ENCODE assay signal across 14 mouse cellular contexts in the genomic region with DNA sequence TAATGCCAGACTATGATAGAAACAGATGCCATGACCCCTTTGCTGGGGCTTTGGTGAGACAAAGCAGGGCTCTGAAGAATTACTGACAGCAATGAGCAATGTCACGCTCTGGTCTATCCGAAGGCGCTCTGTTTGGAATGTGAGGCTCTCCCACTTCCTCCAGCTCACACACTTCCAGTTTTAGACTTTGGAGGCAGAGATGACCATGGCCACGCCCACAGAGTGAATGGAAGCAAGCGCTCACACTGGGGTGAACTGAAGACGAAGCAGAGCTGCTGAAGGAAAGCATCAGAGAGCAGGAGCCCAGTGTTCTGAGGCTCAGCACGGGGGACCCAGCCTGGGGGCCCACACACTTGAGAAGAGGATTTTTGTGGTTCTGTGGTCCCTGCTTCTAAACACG. TPM values are rescaled to one million over a fixed set of nuclear protein-coding genes. Genes with fewer than 3 reads are reported as not detected.
A peak's percentile ranks its signal among the peaks of the same experiment; 100 is the strongest.
DNase-seq lines count a peak whose midpoint lies in the region; ATAC-seq and TF ChIP-seq lines count a peak whose summit lies in the region.
"Had no signal": no experiment of that assay in that cellular context is flagged by ENCODE, and none has a peak within 500 bp of the region (broad histone marks: within the 10 kb centered on the region; RNA-seq: fewer than 3 reads in every experiment).

No protein-coding gene starts in this region.

- no peak overlapping the region for H3K9ac ChIP-seq in lung, embryonic 14.5 days
- peak overlapping the region; percentile 13; the same call in 1 of the 2 replicates for H3K9ac ChIP-seq in intestine, embryonic 15.5 days
- no peak overlapping the region for H3K9ac ChIP-seq in stomach, embryonic 15.5 days
- H3K9ac ChIP-seq: forebrain, embryonic 15.5 days; limb, embryonic 15.5 days; midbrain, embryonic 12.5 days had no signal

- peak overlapping the region; percentile 21; the same call in 1 of the 2 replicates for H3K4me2 ChIP-seq in lung, embryonic 14.5 days
- H3K4me2 ChIP-seq in intestine, embryonic 15.5 days (replicated peaks) = peak overlapping the region; percentile 50
- H3K4me2 ChIP-seq in stomach, embryonic 15.5 days = peak overlapping the region; percentile 34
- H3K4me2 ChIP-seq: forebrain, embryonic 15.5 days; limb, embryonic 15.5 days; midbrain, embryonic 12.5 days had no signal

- no peak for TF ChIP-seq CTCF in lung, embryonic 14.5 days (IDR thresholded peaks at IDR 0.05; ENCODE audit: low read depth)

- ATAC-seq in cerebellum, adult (ENCODE audit: insufficient number of reproducible peaks, low FRiP score, low TSS enrichment) = 0 out of 2 replicates have a peak, but pooled peaks have one; percentile 31
- ATAC-seq in lung, embryonic 14.5 days (ENCODE audit: insufficient read depth) = peak; percentile 73; the same call in 1 of the 2 replicates
- ATAC-seq in intestine, embryonic 15.5 days = peak; percentile 59
- ATAC-seq in stomach, embryonic 15.5 days (ENCODE audit: insufficient read depth, low FRiP score, low read depth) = 0 out of 2 replicates have a peak, but pooled peaks have one; percentile 39
- ATAC-seq: forebrain, embryonic 15.5 days had no signal

- no peak overlapping the region for H3K4me3 ChIP-seq in lung, embryonic 14.5 days (ENCODE audit: low read depth, low read length)
- 0 out of 2 replicates have a peak overlapping the region, but pooled peaks have one; percentile 12 for H3K4me3 ChIP-seq in intestine, embryonic 15.5 days (replicated peaks)
- no peak overlapping the region for H3K4me3 ChIP-seq in stomach, embryonic 15.5 days (replicated peaks)
- H3K4me3 ChIP-seq: forebrain, embryonic 15.5 days; limb, embryonic 15.5 days; midbrain, embryonic 12.5 days had no signal

- WGBS in lung, embryonic 14.5 days = 36% methylated on average over 8 of the region's 8 CpGs
- 25% methylated on average over 8 of the region's 8 CpGs for WGBS in intestine, embryonic 15.5 days
- whole genome bisulfite sequencing in stomach, embryonic 15.5 days = 34% methylated on average over 8 of the region's 8 CpGs

- no peaks in the 10 kb centered on the region for H3K36me3 ChIP-seq in lung, embryonic 14.5 days (ENCODE audit: insufficient read depth)
- no peaks in the 10 kb centered on the region for H3K36me3 ChIP-seq in intestine, embryonic 15.5 days
- H3K36me3 ChIP-seq in stomach, embryonic 15.5 days = no peaks in the 10 kb centered on the region
- H3K36me3 ChIP-seq: forebrain, embryonic 15.5 days; G1E; limb, embryonic 15.5 days; midbrain, embryonic 12.5 days had no signal

- H3K9me3 ChIP-seq in lung, embryonic 14.5 days (ENCODE audit: low read depth, low read length) = no peaks in the 10 kb centered on the region
- H3K9me3 ChIP-seq in intestine, embryonic 15.5 days = no peaks in the 10 kb centered on the region
- no peaks in the 10 kb centered on the region for H3K9me3 ChIP-seq in stomach, embryonic 15.5 days
- H3K9me3 ChIP-seq: forebrain, embryonic 15.5 days; G1E; limb, embryonic 15.5 days; midbrain, embryonic 12.5 days had no signal

- H3K27me3 ChIP-seq in lung, embryonic 14.5 days (ENCODE audit: insufficient read depth, low read length) = no peaks in the 10 kb centered on the region
- no peaks in the 10 kb centered on the region for H3K27me3 ChIP-seq in intestine, embryonic 15.5 days (replicated peaks)
- no peaks in the 10 kb centered on the region for H3K27me3 ChIP-seq in stomach, embryonic 15.5 days (replicated peaks)
- H3K27me3 ChIP-seq: forebrain, embryonic 15.5 days; limb, embryonic 15.5 days; midbrain, embryonic 12.5 days had no signal

- peaks cover 3% of the 10 kb centered on the region for H3K4me1 ChIP-seq in lung, embryonic 14.5 days (ENCODE audit: insufficient read depth)
- peaks cover 8% of the 10 kb centered on the region; the same call in 1 of the 2 replicates for H3K4me1 ChIP-seq in intestine, embryonic 15.5 days (replicated peaks)
- no peaks in the 10 kb centered on the region; the same call in 1 of the 2 replicates for H3K4me1 ChIP-seq in stomach, embryonic 15.5 days
- H3K4me1 ChIP-seq: forebrain, embryonic 15.5 days; limb, embryonic 15.5 days; midbrain, embryonic 12.5 days had no signal

- no peak for DNase-seq in cerebellum, postnatal 14 days
- DNase-seq in lung, embryonic 14.5 days = peak; percentile 72
- no peak for DNase-seq in lung, postnatal 36 days
- no peak for DNase-seq in thymus, postnatal 14 days
- DNase-seq in left cerebral cortex, postnatal 4 days = no peak
- DNase-seq: gastrocnemius, postnatal 36 days; layer of hippocampus, postnatal 36 days had no signal

- no peak overlapping the region for H3K27ac ChIP-seq in lung, embryonic 14.5 days (ENCODE audit: low read depth)
- no peak overlapping the region for H3K27ac ChIP-seq in intestine, embryonic 15.5 days
- no peak overlapping the region for H3K27ac ChIP-seq in stomach, embryonic 15.5 days
- H3K27ac ChIP-seq: forebrain, embryonic 15.5 days; limb, embryonic 15.5 days; midbrain, embryonic 12.5 days had no signal

- intact Hi-C loops in left cerebral cortex, postnatal 4 days (cut with DNase I) = no loop called here

RNA-seq across cellular contexts. Expression of a gene that starts 37.3 kb away (rescaled TPM):
- 3.8 and 4.6 TPM in 2 replicates for polyA plus RNA-seq in lung, embryonic 14.5 days (2014; fragmentation: Nextera tagmentation; extraction: Ambion mirVana)
- 2.0 and 2.3 TPM in 2 replicates for polyA plus RNA-seq in intestine, embryonic 15.5 days (2015; fragmentation: Nextera tagmentation; extraction: Ambion mirVana)
- polyA plus RNA-seq in stomach, embryonic 15.5 days (2015; fragmentation: Nextera tagmentation; extraction: Ambion mirVana) = 1.7 and 1.9 TPM in 2 replicates
- total RNA-seq in left cerebral cortex, postnatal 4 days (2021) = 1 to 10 TPM in 1 of 2 experiments, under 1 TPM in 1; 0.34 to 1.0 TPM
- polyA plus RNA-seq: G1E had no signal
